Mouse (Mus musculus) gastrocnemius, adult 2 months (tissue): Measurements from ENCODE around the gene Hells. TPM values are rescaled to one million over a fixed set of nuclear protein-coding genes. Genes with fewer than 3 reads are reported as not detected.

Experiments used
- DNase-seq: peaks from one replicate; pipeline ENCODE4 v3.0.0; 2022
- H3K27ac ChIP-seq: fragments of 200-600 bp; 2 replicates; pipeline ENCODE4 v1.8.1; 2022; ENCODE audit warnings: mild to moderate bottlenecking
- H3K4me3 ChIP-seq: fragments of 200-600 bp; 2 replicates; pipeline ENCODE4 v1.8.1; 2022; ENCODE audit warnings: mild to moderate bottlenecking, moderate library complexity
- CTCF ChIP-seq: fragments of 200-600 bp; IDR thresholded peaks from 2 replicates; pipeline ENCODE4 v1.8.1; 2022; ENCODE audit warnings: antibody characterized with exemption, mild to moderate bottlenecking, moderate library complexity
- intact Hi-C: fragments of 180-260 bp; cut with DNase I; formaldehyde crosslinking; loops from one replicate; pipeline ENCODE4 v1.15.1; 2025
- long read RNA-seq, 2 experiments: library from polyadenylated mRNA; stranded (forward); transcript quantifications; one replicate each; pipeline ENCODE4 v2.0.0; 2021
- total RNA-seq, 2 experiments: library from RNA; stranded (reverse); gene quantifications; 2 replicates each; pipeline ENCODE4 v1.2.3; 2021

Hells gene
- 1 to 10 TPM in 1 of 2 experiments, under 1 TPM in 1; 0.28 to 1.8 TPM for total RNA-seq
- long read RNA-seq, experiment 1: 0 reads
- long read RNA-seq, experiment 2: 0 reads

DNA sequence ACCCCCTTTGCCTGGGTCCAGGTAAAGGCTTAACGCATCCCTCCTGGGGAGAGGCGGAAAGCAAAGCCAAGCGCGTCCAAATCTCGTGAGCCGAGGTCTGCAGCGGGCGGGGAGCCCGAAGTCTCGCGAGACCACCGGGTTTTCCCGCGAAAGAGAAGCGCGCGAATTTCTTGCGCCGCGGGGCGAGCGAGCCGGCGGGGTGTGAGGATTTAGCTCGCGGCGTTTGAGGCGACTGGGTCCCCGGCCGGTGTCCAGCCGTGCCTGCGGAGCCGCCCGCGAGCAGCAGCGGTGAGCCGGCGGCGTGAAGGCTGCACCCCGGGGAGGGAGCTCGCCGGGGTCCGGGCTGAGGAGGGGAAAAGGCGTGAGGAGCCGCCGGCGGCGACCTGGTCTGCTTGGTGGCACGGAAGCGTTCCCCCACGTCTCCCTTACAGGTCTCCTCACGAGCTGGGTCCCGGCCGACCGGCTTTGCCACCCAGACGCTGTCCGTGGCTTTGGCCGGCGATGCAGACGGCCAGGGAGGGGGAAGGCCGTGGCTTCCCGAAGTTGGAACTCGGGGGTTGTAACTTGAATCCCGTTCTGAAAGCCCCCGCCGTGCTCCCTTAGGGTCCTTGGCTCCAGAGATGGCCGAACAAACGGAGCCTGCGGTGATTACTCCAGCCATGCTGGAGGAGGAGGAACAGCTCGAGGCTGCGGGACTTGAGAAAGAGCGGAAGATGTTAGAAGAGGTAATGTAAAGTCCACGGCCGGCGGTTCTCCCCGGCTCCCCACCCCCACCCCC, at the start of gene Hells:
Hells (plus strand) TSS at position 128 of the 778 bp plus-strand sequence.
- intact Hi-C loops: no loop called here
- Histone ChIP-seq H3K4me3 (peak within 1 kb of the TSS; percentile 91), H3K27ac (peak within 1 kb of the TSS; percentile 59)
- TF ChIP-seq CTCF: no peak
- peak; percentile 89 for DNase-seq

DNA sequence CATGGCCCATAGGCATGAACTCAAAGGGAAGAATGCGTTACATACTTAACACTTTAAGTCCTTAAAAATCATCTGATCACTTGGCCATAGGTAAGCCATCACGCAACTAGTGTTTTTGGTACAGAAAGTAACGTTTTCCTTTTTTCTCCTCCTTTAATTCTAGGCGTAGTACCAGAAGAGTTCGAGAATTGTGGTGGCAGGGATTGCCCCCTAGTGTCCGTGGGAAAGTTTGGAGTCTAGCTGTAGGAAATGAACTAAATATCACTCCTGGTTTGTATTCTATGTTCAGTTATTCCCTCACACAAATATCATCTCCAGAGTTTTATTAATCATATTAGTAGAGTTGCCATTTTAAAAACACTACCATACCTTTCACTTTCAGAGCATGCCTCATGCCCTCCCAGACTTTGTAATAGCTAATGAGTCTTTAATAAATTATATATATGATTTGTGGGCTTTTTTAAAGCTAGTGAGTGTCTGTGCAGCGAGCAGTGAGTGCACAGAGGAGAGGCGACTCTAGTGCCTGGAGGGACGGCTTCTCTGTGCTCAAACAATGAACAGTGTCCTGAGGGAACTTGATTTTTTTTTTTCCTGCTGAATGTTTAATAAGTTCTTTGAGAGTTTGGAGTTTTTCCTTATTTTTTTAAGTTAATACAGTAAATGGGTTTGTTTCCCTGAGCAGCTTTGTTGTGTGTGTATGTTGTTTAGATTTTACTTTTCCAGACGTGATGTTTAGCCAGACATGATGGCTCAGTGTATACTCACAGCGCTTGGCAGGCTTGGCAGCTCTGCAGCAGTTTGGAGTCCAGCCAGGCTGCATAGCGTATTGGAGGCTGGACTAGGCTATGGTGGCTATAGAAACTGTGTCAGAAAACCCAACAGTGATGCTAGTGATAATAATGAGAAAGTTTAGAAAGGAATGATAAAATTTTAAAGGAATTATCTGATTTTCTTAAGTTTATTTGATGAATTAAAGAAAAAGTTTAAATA, 29.3 kb upstream of the Hells start:
- no peak overlapping the region for H3K27ac ChIP-seq
- DNase-seq: no peak
- no peak overlapping the region for H3K4me3 ChIP-seq
- intact Hi-C loops: no loop called here
- peak; percentile 37 for TF ChIP-seq CTCF

DNA sequence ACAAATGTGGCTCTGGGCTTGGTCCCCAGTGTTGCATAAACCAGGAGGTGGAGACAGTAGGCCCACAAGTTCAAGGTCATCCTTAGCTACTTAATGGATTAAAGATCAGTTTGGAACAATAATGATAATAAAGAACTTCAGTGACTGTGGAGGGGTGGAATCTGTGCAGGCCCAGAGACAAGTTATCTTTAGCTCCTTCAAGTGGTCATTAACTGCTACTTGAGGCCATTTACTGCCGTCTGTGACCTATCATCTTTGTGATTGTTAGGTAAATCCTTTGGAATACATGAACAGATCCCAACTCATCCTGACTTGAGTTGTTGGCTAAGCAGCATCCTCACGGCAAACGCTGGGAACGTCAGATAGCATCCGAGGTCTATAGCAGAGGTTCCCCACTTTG, 28.2 kb upstream of the Hells start:
- no peak for DNase-seq
- no peak for TF ChIP-seq CTCF
- no peak overlapping the region for H3K27ac ChIP-seq
- no peak overlapping the region for H3K4me3 ChIP-seq
- intact Hi-C loops: no loop called here

DNA sequence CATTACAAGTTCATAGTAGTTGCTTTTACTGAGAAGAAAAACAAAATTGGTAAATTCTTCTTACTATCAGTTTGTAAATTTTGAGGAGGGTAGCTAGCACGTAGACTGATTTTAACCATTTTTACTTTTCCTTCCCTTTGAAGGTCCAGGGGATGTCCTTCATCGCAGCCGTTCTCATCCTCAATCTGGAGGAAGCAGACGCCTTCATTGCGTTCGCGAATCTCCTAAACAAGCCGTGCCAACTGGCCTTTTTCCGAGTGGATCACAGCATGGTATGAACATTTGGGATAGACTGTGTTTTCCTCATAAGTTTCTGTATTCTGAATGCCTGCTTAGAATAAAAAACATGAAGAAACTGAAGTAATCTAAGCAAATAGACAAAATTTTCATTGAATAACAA, 16.9 kb upstream of the Hells start:
- Histone ChIP-seq H3K4me3 (no peak overlapping the region), H3K27ac (no peak overlapping the region)
- intact Hi-C loops: loop anchor here (10.0 kb wide), 1 partner anchor 489 kb away; no protein-coding TSS in a partner anchor
- TF ChIP-seq CTCF: no peak
- no peak for DNase-seq

DNA sequence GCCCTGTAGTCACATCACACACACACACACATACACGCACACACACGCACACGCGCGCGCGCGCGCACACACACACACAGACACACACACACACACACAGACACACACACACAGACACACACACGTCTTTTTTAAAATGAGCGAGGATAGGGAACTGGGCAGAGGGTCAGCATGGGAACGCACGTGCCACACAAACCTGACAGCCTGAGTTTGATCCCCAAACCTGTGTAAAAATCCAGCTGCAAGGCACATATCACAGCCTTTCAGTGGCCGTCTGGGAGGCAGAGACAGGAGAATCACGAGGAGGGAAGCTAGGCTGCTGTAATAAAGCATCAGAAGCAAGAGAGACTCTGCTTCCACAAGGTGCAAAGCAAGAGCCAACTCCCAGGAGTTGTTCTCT, 15.8 kb upstream of the Hells start:
- no peak for TF ChIP-seq CTCF
- no peak for DNase-seq
- intact Hi-C loops: loop anchor here (10.0 kb wide), 1 partner anchor 490 kb away; no protein-coding TSS in a partner anchor
- Histone ChIP-seq H3K27ac (no peak overlapping the region), H3K4me3 (no peak overlapping the region)

DNA sequence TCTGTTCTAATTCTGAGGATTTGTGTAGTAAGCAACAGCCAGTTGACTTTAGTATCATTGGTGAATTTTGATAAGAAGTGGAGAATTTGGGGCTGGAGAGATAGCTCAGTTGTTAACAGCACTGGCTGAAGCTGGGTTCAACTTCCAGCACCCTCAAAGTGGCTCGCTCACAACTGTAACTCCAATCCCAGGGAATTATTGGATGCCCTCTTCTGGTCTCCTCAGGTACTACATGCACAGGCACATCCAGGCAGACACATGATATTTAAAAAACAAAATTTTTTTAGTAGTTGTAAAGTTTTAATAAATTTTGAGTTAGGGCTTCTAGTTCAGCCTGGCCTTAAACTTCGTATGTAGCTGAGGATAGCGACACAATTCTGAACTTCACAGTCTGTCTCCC, 15.0 kb upstream of the Hells start:
- peak; percentile 88 for TF ChIP-seq CTCF
- intact Hi-C loops: loop anchor here (10.0 kb wide), 1 partner anchor 491 kb away; no protein-coding TSS in a partner anchor

DNA sequence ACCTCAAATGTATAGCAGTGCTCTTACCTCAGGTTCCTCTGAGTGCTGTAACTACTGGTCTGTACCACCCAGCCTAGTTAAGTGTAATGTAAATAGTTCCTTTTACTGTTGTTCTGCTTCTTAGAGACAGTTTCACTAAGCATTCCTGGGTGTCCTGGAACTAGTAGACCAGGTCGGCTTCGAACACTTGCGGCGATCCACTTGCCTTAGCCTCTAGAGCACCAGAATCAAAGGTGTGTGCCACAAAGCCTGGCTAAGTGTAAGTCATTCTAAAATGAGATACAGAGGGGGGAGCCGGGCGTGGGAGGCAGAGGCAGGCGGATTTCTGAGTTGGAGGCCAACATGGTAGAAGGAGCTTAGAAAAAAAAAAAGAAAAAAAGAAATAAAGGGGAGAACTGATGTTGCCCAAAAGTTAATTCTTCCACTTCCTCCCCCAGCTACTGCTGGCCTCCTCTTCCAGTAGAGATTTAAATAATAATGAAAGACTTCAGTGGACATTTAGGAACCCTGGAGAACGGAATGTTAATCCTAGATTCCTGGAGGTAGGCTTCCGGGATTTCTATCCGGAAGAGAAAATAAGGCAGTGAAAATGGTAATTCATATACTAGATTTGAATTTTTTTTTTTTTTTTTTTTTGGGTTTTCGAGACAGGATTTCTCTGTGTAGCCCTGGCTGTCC, 2.1 kb upstream of the Hells start:
- TF ChIP-seq CTCF: no peak
- no peak for DNase-seq
- intact Hi-C loops: no loop called here

More for the DNA sequence above, 15.0 kb upstream of the Hells start:
- no peak overlapping the region for H3K4me3 ChIP-seq
- peak; percentile 32 for DNase-seq
- no peak overlapping the region for H3K27ac ChIP-seq

DNA sequence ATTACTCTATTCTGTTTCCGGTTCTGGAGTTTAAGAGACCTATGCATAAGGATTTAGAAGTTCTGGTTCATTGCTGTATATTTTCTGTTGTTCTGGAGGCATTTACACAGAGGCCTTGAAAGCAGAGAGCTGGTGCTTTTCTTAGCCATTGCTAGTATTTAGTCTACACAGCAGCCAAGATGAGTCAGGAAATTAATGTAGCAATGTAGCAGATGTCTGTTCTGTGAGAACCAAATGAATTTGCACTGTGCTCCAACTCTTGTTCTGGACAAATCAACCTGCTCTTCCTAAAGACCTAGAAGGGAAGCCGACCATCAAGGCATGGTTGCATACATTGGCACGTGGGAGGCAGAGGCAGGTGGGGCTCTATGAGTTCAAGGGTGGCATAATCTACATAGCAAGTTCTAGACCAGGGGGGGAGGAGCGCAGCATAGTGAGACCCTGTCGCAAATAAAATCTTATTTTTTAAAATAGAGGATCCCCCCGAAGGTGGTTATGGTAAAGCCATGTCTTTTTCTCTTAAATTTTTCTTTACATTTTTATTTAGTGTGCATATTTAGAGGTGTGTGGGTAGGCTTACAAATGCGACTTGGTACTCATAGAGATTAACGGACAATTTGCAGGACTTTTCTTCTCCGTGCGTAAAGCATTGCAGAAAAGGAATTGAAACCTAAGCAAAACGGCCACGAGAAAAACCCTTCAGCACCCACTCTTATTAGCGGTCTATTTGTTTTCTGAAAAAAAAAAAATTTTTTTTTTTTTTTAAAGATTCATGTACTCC, 1.1 kb upstream of the Hells start:
- intact Hi-C loops: no loop called here
- TF ChIP-seq CTCF: no peak
- H3K27ac ChIP-seq: no peak overlapping the region

More for the DNA sequence above, 2.1 kb upstream of the Hells start:
- H3K27ac ChIP-seq: no peak overlapping the region
- no peak overlapping the region for H3K4me3 ChIP-seq

DNA sequence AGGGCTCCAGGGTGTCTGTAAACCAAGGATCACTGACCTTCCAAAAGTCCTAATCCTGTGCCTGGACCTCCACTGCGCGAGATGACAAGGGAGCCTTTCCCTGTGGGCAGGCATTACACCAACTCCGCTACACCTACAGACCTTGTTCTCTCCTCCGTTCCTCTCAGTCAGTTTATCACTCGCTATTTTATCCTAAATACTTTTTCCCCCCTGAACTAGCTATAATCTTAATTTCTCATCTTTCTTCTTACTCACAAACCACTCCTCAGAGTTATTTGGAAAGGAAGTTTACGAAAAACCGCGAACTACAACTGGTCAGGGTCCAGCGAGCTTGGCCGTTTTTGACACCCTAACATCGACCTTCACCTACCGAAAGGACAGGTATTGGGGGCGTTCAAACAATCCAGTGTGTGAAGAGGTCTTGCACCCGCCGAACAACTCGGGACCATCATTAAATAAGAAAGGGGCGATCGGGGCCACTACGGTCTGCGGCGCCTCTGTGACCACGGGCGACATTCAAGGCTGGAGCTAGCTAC, 395 bp upstream of the Hells start:
- no peak for TF ChIP-seq CTCF
- no peak for DNase-seq
- H3K4me3 ChIP-seq: peak overlapping the region; percentile 91
- peak overlapping the region; percentile 59 for H3K27ac ChIP-seq
- intact Hi-C loops: no loop called here

More for the DNA sequence above, 1.1 kb upstream of the Hells start:
- DNase-seq: no peak
- peak overlapping the region; percentile 91 for H3K4me3 ChIP-seq

DNA sequence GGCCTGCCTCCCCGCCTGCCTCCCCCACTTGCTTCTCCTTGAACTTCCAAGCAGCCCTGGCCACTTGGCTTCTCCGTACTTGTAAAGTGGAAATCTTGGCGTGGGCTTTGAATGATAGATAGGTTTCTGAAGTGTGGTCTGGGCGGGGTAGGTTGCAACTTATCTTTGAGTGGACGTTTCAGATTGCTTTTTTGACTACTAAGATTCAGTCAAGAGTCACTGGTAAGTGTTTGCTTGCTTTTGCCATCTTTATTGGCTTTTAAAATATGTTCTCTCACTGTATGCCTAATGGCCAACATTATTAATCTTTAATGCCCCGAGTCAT, 813 bp downstream of the Hells start:
- DNase-seq: no peak
- peak overlapping the region; percentile 91 for H3K4me3 ChIP-seq
- intact Hi-C loops: no loop called here
- H3K27ac ChIP-seq: no peak overlapping the region
- no peak for TF ChIP-seq CTCF

DNA sequence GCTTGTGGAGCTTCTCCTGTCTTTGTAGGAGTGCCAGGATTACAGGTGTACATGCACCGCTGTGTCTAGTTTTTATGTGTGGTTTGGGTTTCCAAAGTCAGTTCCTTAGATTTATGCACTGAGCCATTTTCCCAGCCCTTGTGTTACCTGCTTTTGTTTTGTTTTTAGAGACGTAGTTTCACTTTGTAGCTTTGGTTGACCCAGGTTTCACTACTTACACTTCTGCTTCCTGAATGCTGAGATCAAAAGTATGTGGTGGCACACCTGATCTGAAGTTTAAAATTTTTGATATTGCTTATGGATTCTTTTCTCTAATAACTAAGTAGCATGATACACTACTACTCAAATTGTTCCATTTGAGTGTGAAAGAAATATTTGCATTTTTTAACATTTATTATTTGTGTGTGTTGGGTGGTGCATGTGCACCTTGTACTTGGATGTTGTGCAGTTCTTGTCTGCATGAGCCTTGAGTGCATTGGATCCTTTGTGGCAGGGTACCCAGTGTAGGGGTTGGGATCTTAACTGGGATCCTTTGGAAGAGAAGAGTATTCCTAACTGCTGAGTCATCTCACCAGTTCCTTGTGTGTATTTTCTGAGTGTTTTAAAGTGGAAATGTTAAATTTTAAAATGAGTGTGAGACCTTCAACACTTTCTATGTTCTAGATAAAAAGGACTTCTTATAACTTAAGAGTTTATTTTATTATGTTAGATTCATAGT, 14.0 kb downstream of the Hells start:
- TF ChIP-seq CTCF: no peak
- Histone ChIP-seq H3K27ac (no peak overlapping the region), H3K4me3 (no peak overlapping the region)
- intact Hi-C loops: no loop called here
- no peak for DNase-seq
